Mouse (Mus musculus) ES-E14 (cell line): ENCODE measurements around the gene Slc25a34.

Experiments used
- MAFK ChIP-seq: IDR thresholded peaks from 2 replicates; pipeline ENCODE4 v1.6.1; 2014; ENCODE audit warnings: mild to moderate bottlenecking, low read depth, low read length, inconsistent platforms; ENCODE audit not compliant: insufficient read depth
- ZC3H11A ChIP-seq: IDR thresholded peaks from 2 replicates; pipeline ENCODE4 v1.6.1; 2012; ENCODE audit warnings: low read depth, mild to moderate bottlenecking, inconsistent platforms, low read length, borderline replicate concordance
- ZNF384 ChIP-seq: IDR thresholded peaks from 2 replicates; pipeline ENCODE4 v1.6.1; 2012; ENCODE audit warnings: low read depth, low read length, inconsistent platforms

DNA sequence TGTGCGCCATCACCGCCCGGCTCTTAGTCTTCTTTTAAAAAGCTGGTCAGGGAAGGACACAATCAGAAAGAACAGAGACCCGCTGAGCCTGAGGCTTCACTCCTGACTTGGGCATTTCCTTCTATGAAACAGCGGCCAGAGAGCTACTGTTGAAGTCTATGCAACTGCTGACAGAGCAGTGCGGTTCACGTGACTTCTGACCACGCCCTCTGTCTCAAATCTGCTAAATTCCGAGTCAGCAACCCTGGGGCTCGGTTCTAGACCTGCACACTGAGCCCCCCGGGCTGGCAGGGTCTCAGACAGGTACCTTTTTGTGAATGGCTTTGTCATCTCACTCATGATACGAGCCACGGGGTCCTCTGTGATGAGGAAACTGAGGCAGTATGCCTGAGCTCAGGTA lies 48.7 kb upstream of the Slc25a34 start:
- TF ChIP-seq MAFK: peak; percentile 57; the same call in 1 of the 2 replicates
- no peak for TF ChIP-seq ZC3H11A
- no peak for TF ChIP-seq ZNF384
